Mouse (Mus musculus) E14TG2a.4 (cell line): ENCODE data around the gene 4930539E08Rik.

Experiments used
- CTCF ChIP-seq: conservative IDR thresholded peaks from 2 replicates; pipeline ENCODE4 v1.5.1; 2014; ENCODE audit warnings: low read length
- POU5F1 ChIP-seq: IDR thresholded peaks from 2 replicates; pipeline ENCODE4 v1.6.1; 2014; ENCODE audit warnings: low read length, borderline replicate concordance

DNA sequence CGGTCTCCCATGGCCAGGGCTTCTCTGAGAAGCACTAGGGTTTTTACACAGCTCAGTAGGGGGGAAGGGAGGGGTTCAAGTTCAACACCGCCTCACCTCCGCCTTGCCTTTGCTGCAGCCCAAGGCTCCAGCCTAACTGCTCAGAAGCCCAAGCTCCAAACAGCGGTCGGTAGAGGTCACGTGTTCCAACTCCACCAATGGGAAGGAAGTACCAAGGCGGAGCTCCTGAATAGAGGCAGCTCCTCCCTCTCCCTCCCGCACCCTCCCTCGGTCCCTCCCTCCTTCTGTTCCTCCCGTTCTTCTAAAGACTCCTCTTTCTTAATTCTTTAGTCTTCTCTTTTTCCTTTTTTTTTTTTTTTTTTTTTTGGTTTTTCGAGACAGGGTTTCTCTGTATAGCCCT lies 27.0 kb upstream of the 4930539E08Rik start:
- no peak for TF ChIP-seq CTCF
- TF ChIP-seq POU5F1, result no peak
